Mouse (Mus musculus): ENCODE data around the gene Scd3. TPM values are rescaled to one million over a fixed set of nuclear protein-coding genes. Genes with fewer than 3 reads are reported as not detected.

The Scd3 gene
- polyA plus RNA-seq, 1 experiment from 2014 or later, result 4.5 TPM

GRCm38 (mm10) chr19:44217958-44218525, 15.0 kb downstream of the Scd3 start:
- WGBS, result 73% methylated on average over 3 of the region's 3 CpGs
- ATAC-seq (ENCODE audit: low FRiP score, low TSS enrichment), result no peak

GRCm38 (mm10) chr19:44225728-44226127, 22.7 kb downstream of the Scd3 start:
- no peak for ATAC-seq (ENCODE audit: low FRiP score, low TSS enrichment)
- WGBS, result 95% methylated on average over 5 of the region's 5 CpGs

More at GRCm38 (mm10) chr19:44217958-44218525, 15.0 kb downstream of the Scd3 start:
- no peaks in the 10 kb centered on the region for H3K36me3 ChIP-seq (ENCODE audit: control insufficient read depth, insufficient read depth, low read length)
- H3K27ac ChIP-seq (replicated peaks; ENCODE audit: low read depth, low read length), result no peak overlapping the region
- no peak overlapping the region for H3K9ac ChIP-seq (replicated peaks; ENCODE audit: low read length)
- no peaks in the 10 kb centered on the region for H3K27me3 ChIP-seq (ENCODE audit: control insufficient read depth, insufficient read depth, low read length)
- H3K4me3 ChIP-seq (replicated peaks; ENCODE audit: low read depth, low read length), result no peak overlapping the region
- DNase-seq, result no peak
- no peak overlapping the region for H3K4me2 ChIP-seq (ENCODE audit: low read length)
- H3K4me1 ChIP-seq (ENCODE audit: control insufficient read depth, insufficient read depth, low read length), result no peaks in the 10 kb centered on the region
- no peaks in the 10 kb centered on the region for H3K9me3 ChIP-seq (ENCODE audit: control insufficient read depth, low read length)

GRCm38 (mm10) chr19:44229776-44230175, 26.7 kb downstream of the Scd3 start:
- no peaks in the 10 kb centered on the region for H3K27me3 ChIP-seq (ENCODE audit: control insufficient read depth, insufficient read depth, low read length)
- ATAC-seq (ENCODE audit: low FRiP score, low TSS enrichment) (no peak), DNase-seq (no peak)
- H3K36me3 ChIP-seq (ENCODE audit: control insufficient read depth, insufficient read depth, low read length), result no peaks in the 10 kb centered on the region
- H3K9me3 ChIP-seq (ENCODE audit: control insufficient read depth, low read length), result no peaks in the 10 kb centered on the region
- H3K4me3 ChIP-seq (replicated peaks; ENCODE audit: low read depth, low read length), result no peak overlapping the region
- no peak overlapping the region for H3K9ac ChIP-seq (replicated peaks; ENCODE audit: low read length)
- H3K27ac ChIP-seq (replicated peaks; ENCODE audit: low read depth, low read length), result no peak overlapping the region
- H3K4me2 ChIP-seq (ENCODE audit: low read length), result no peak overlapping the region
- 74% methylated on average over 2 of the region's 2 CpGs for WGBS
- H3K4me1 ChIP-seq (ENCODE audit: control insufficient read depth, insufficient read depth, low read length), result no peaks in the 10 kb centered on the region

More at GRCm38 (mm10) chr19:44225728-44226127, 22.7 kb downstream of the Scd3 start:
- no peak for DNase-seq
- Histone ChIP-seq H3K36me3 (ENCODE audit: control insufficient read depth, insufficient read depth, low read length) (no peaks in the 10 kb centered on the region), H3K4me2 (ENCODE audit: low read length) (no peak overlapping the region), H3K9me3 (ENCODE audit: control insufficient read depth, low read length) (no peaks in the 10 kb centered on the region), H3K9ac (replicated peaks; ENCODE audit: low read length) (no peak overlapping the region), H3K4me3 (replicated peaks; ENCODE audit: low read depth, low read length) (no peak overlapping the region), H3K4me1 (ENCODE audit: control insufficient read depth, insufficient read depth, low read length) (no peaks in the 10 kb centered on the region), H3K27me3 (ENCODE audit: control insufficient read depth, insufficient read depth, low read length) (no peaks in the 10 kb centered on the region), H3K27ac (replicated peaks; ENCODE audit: low read depth, low read length) (no peak overlapping the region)

GRCm38 (mm10) chr19:44230212-44230611, 27.1 kb downstream of the Scd3 start:
- Histone ChIP-seq H3K27me3 (ENCODE audit: control insufficient read depth, insufficient read depth, low read length) (no peaks in the 10 kb centered on the region), H3K9ac (replicated peaks; ENCODE audit: low read length) (no peak overlapping the region), H3K4me3 (replicated peaks; ENCODE audit: low read depth, low read length) (no peak overlapping the region), H3K36me3 (ENCODE audit: control insufficient read depth, insufficient read depth, low read length) (no peaks in the 10 kb centered on the region), H3K4me2 (ENCODE audit: low read length) (no peak overlapping the region), H3K27ac (replicated peaks; ENCODE audit: low read depth, low read length) (no peak overlapping the region), H3K9me3 (ENCODE audit: control insufficient read depth, low read length) (no peaks in the 10 kb centered on the region), H3K4me1 (ENCODE audit: control insufficient read depth, insufficient read depth, low read length) (no peaks in the 10 kb centered on the region)
- no peak for ATAC-seq (ENCODE audit: low FRiP score, low TSS enrichment)
- DNase-seq, result no peak
- 80% methylated on average over 3 of the region's 3 CpGs for WGBS

GRCm38 (mm10) chr19:44231608-44232151, 28.6 kb downstream of the Scd3 start:
- H3K9ac ChIP-seq (replicated peaks; ENCODE audit: low read length), result no peak overlapping the region
- no peak overlapping the region for H3K27ac ChIP-seq (replicated peaks; ENCODE audit: low read depth, low read length)
- 89% methylated on average over 4 of the region's 4 CpGs for WGBS
- H3K9me3 ChIP-seq (ENCODE audit: control insufficient read depth, low read length), result no peaks in the 10 kb centered on the region
- no peak overlapping the region for H3K4me3 ChIP-seq (replicated peaks; ENCODE audit: low read depth, low read length)
- H3K4me1 ChIP-seq (ENCODE audit: control insufficient read depth, insufficient read depth, low read length), result no peaks in the 10 kb centered on the region
- DNase-seq, result no peak
- no peak for ATAC-seq (ENCODE audit: low FRiP score, low TSS enrichment)
- H3K36me3 ChIP-seq (ENCODE audit: control insufficient read depth, insufficient read depth, low read length), result no peaks in the 10 kb centered on the region
- no peak overlapping the region for H3K4me2 ChIP-seq (ENCODE audit: low read length)
- no peaks in the 10 kb centered on the region for H3K27me3 ChIP-seq (ENCODE audit: control insufficient read depth, insufficient read depth, low read length)

- Histone ChIP-seq H3K27me3 (ENCODE audit: control insufficient read depth, insufficient read depth, low read length) (no peaks in the 10 kb centered on the region), H3K36me3 (ENCODE audit: control insufficient read depth, insufficient read depth, low read length) (no peaks in the 10 kb centered on the region), H3K4me2 (ENCODE audit: low read length) (peak overlapping the region; percentile 51), H3K27ac (replicated peaks; ENCODE audit: low read depth, low read length) (0 out of 2 replicates have a peak overlapping the region, but pooled peaks have one; percentile 20), H3K4me1 (ENCODE audit: control insufficient read depth, insufficient read depth, low read length) (no peaks in the 10 kb centered on the region), H3K9ac (replicated peaks; ENCODE audit: low read length) (0 out of 2 replicates have a peak overlapping the region, but pooled peaks have one; percentile 12), H3K4me3 (replicated peaks; ENCODE audit: low read depth, low read length) (peak overlapping the region; percentile 19), H3K9me3 (ENCODE audit: control insufficient read depth, low read length) (no peaks in the 10 kb centered on the region)
- ATAC-seq (ENCODE audit: low FRiP score, low TSS enrichment) (no peak), DNase-seq (peak; percentile 63)
- 18% methylated on average over 19 of the region's 19 CpGs for WGBS
Observed at GRCm38 (mm10) chr19:44237471-44238006, 34.5 kb downstream of the Scd3 start.

- no peak overlapping the region for H3K4me2 ChIP-seq (ENCODE audit: low read length)
- DNase-seq (no peak), ATAC-seq (ENCODE audit: low FRiP score, low TSS enrichment) (no peak)
- no peaks in the 10 kb centered on the region for H3K36me3 ChIP-seq (ENCODE audit: control insufficient read depth, insufficient read depth, low read length)
- no peaks in the 10 kb centered on the region for H3K4me1 ChIP-seq (ENCODE audit: control insufficient read depth, insufficient read depth, low read length)
- no peak overlapping the region for H3K4me3 ChIP-seq (replicated peaks; ENCODE audit: low read depth, low read length)
- H3K27me3 ChIP-seq (ENCODE audit: control insufficient read depth, insufficient read depth, low read length), result no peaks in the 10 kb centered on the region
- WGBS, result 81% methylated on average over 2 of the region's 2 CpGs
- no peaks in the 10 kb centered on the region for H3K9me3 ChIP-seq (ENCODE audit: control insufficient read depth, low read length)
- no peak overlapping the region for H3K27ac ChIP-seq (replicated peaks; ENCODE audit: low read depth, low read length)
- H3K9ac ChIP-seq (replicated peaks; ENCODE audit: low read length), result no peak overlapping the region
Observed at GRCm38 (mm10) chr19:44238906-44239305, 35.8 kb downstream of the Scd3 start.

- no peak overlapping the region for H3K4me3 ChIP-seq (replicated peaks; ENCODE audit: low read depth, low read length)
- 3% methylated on average over 5 of the region's 5 CpGs for WGBS
Observed at GRCm38 (mm10) chr19:44245761-44246171, 42.7 kb downstream of the Scd3 start.

More at GRCm38 (mm10) chr19:44245761-44246171, 42.7 kb downstream of the Scd3 start:
- peak; percentile 91 for DNase-seq
- Histone ChIP-seq H3K36me3 (ENCODE audit: control insufficient read depth, insufficient read depth, low read length) (no peaks in the 10 kb centered on the region), H3K27ac (replicated peaks; ENCODE audit: low read depth, low read length) (no peak overlapping the region), H3K27me3 (ENCODE audit: control insufficient read depth, insufficient read depth, low read length) (no peaks in the 10 kb centered on the region), H3K4me2 (ENCODE audit: low read length) (peak overlapping the region; percentile 77), H3K9ac (replicated peaks; ENCODE audit: low read length) (no peak overlapping the region), H3K9me3 (ENCODE audit: control insufficient read depth, low read length) (no peaks in the 10 kb centered on the region), H3K4me1 (ENCODE audit: control insufficient read depth, insufficient read depth, low read length) (peaks cover 19% of the 10 kb centered on the region)
- no peak for ATAC-seq (ENCODE audit: low FRiP score, low TSS enrichment)
